Mouse (Mus musculus) liver, adult 2 months (tissue): ENCODE results near the gene Rcbtb2. TPM values are rescaled to one million over a fixed set of nuclear protein-coding genes. Genes with fewer than 3 reads are reported as not detected.

Experiments used
- DNase-seq: peaks from one replicate; pipeline ENCODE4 v3.0.0-alpha.2; 2011; ENCODE audit warnings: low read depth, low spot score; ENCODE audit errors: extremely low read depth
- H3K27ac ChIP-seq: fragments of 200-500 bp; replicated peaks from 2 replicates; pipeline ENCODE4 v1.5.1; 2012; ENCODE audit warnings: low read depth, mild to moderate bottlenecking, control low read depth, inconsistent platforms, low read length; ENCODE audit not compliant: insufficient read depth
- H3K27me3 ChIP-seq: fragments of 200-500 bp; 2 replicates; pipeline ENCODE4 v1.6.1; 2012; ENCODE audit warnings: mild to moderate bottlenecking, moderate library complexity, low read length, inconsistent platforms; ENCODE audit not compliant: control insufficient read depth, insufficient read depth
- H3K36me3 ChIP-seq: fragments of 200-500 bp; 2 replicates; pipeline ENCODE4 v1.6.1; 2012; ENCODE audit warnings: low read length, inconsistent platforms; ENCODE audit not compliant: control insufficient read depth, insufficient read depth
- H3K4me1 ChIP-seq: fragments of 200-500 bp; 2 replicates; pipeline ENCODE4 v1.6.1; 2011; ENCODE audit warnings: low read length; ENCODE audit not compliant: control insufficient read depth, insufficient read depth
- H3K4me3 ChIP-seq: fragments of 200-500 bp; 2 replicates; pipeline ENCODE4 v1.5.1; 2011; ENCODE audit warnings: low read depth, mild to moderate bottlenecking, control low read depth, low read length, moderate library complexity; ENCODE audit not compliant: insufficient read depth
- H3K79me2 ChIP-seq: fragments of 200-500 bp; 2 replicates; pipeline ENCODE4 v1.6.1; 2012; ENCODE audit warnings: inconsistent platforms, mild to moderate bottlenecking, low read length, moderate library complexity; ENCODE audit not compliant: control insufficient read depth, insufficient read depth
- H3K9ac ChIP-seq: fragments of 200-500 bp; 2 replicates; pipeline ENCODE4 v1.6.1; 2012; ENCODE audit warnings: low read depth, mild to moderate bottlenecking, control low read depth, inconsistent platforms, low read length
- CTCF ChIP-seq: fragments of 200-500 bp; IDR thresholded peaks from 2 replicates; pipeline ENCODE4 v1.5.1; 2011; ENCODE audit warnings: low read depth, low read length, control low read depth
- POLR2A ChIP-seq: fragments of 200-500 bp; IDR thresholded peaks from 2 replicates; pipeline ENCODE4 v1.6.1; 2011; ENCODE audit warnings: low read length, control low read depth; ENCODE audit not compliant: insufficient read depth; ENCODE audit errors: extremely low read depth
- WGBS: fragments of 180-500 bp; shearing (Covaris S2); methylation state at CpG from one replicate; pipeline ENCODE4 v1.1.7; 2018; 5-methylcytosine and 5-hydroxymethylcytosine counted together
- polyA plus RNA-seq: library from polyadenylated mRNA; depleted of rRNA; stranded (reverse); fragments of >200 nt; gene quantifications from 2 replicates; pipeline ENCODE4 v1.2.3, GENCODE M21; 2012
- total RNA-seq: library from RNA; depleted of rRNA; stranded (reverse); fragments of >200 nt; gene quantifications from 2 replicates; pipeline ENCODE4 v1.2.3, GENCODE M21; 2014

The Rcbtb2 gene
- total and polyA plus RNA-seq, 2 experiments: 26.0 to 32.6 TPM

DNA sequence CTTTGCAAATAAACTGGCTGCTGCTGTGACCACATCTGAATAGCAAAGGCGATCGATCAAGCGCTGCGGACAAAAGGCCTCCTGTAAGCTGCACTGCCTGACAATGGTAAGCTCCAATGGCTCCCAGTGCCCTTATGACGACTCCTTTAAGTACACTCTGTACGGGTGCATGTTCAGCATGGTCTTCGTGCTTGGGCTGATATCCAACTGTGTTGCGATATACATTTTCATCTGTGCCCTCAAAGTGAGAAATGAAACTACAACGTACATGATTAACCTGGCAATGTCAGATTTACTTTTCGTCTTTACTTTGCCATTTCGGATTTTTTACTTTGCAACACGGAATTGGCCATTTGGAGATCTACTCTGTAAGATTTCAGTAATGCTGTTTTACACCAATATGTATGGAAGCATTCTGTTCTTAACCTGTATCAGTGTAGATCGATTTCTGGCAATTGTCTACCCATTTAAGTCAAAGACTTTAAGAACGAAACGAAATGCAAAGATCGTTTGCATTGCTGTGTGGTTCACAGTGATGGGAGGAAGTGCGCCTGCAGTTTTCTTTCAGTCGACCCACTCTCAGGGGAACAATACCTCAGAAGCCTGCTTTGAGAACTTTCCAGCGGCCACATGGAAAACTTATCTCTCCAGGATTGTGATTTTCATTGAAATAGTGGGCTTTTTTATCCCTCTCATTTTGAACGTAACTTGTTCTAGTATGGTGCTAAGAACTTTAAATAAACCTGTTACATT, 115.8 kb downstream of the Rcbtb2 start:
- Histone ChIP-seq H3K27ac (peak overlapping the region; percentile 88), H3K27me3 (no peaks in the 10 kb centered on the region), H3K79me2 (no peaks in the 10 kb centered on the region), H3K36me3 (peaks cover 3% of the 10 kb centered on the region; the same call in 1 of the 2 replicates), H3K9ac (peak overlapping the region; percentile 84), H3K4me3 (peak overlapping the region; percentile 70), H3K4me1 (no peaks in the 10 kb centered on the region; the same call in 1 of the 2 replicates)
- TF ChIP-seq POLR2A (no peak), CTCF (no peak)
- peak; percentile 88 for DNase-seq
- WGBS: under 1% methylated on average over 20 of the region's 20 CpGs

- WGBS: under 1% methylated on average over 6 of the region's 6 CpGs
- H3K27ac ChIP-seq: peak overlapping the region; percentile 88
- peaks cover 3% of the 10 kb centered on the region; the same call in 1 of the 2 replicates for H3K36me3 ChIP-seq
- no peaks in the 10 kb centered on the region for H3K79me2 ChIP-seq
- H3K27me3 ChIP-seq: no peaks in the 10 kb centered on the region
- peak; percentile 76 for DNase-seq
- peak overlapping the region; percentile 55 for H3K9ac ChIP-seq
- peaks cover 2% of the 10 kb centered on the region for H3K4me1 ChIP-seq
- TF ChIP-seq CTCF (no peak), POLR2A (no peak)
- H3K4me3 ChIP-seq: peak overlapping the region; percentile 70
Observed at GRCm38 (mm10) chr14:73239291-73239690, 116.5 kb downstream of the Rcbtb2 start.

- Histone ChIP-seq H3K9ac (no peak overlapping the region), H3K4me1 (peaks cover 2% of the 10 kb centered on the region), H3K79me2 (no peaks in the 10 kb centered on the region), H3K4me3 (peak overlapping the region; percentile 70; the same call in 1 of the 2 replicates), H3K27ac (no peak overlapping the region), H3K36me3 (peaks cover 3% of the 10 kb centered on the region; the same call in 1 of the 2 replicates), H3K27me3 (no peaks in the 10 kb centered on the region)
- peak; percentile 33 for DNase-seq
- WGBS: 10% methylated on average over 3 of the region's 3 CpGs
- no peak for TF ChIP-seq POLR2A
- no peak for TF ChIP-seq CTCF
Observed at GRCm38 (mm10) chr14:73239857-73240256, 117.0 kb downstream of the Rcbtb2 start.

- DNase-seq: no peak
- Histone ChIP-seq H3K27me3 (no peaks in the 10 kb centered on the region), H3K4me1 (peaks cover 2% of the 10 kb centered on the region), H3K79me2 (no peaks in the 10 kb centered on the region), H3K36me3 (peaks cover 3% of the 10 kb centered on the region; the same call in 1 of the 2 replicates), H3K4me3 (no peak overlapping the region), H3K27ac (no peak overlapping the region; the same call in 1 of the 2 replicates), H3K9ac (no peak overlapping the region)
- 71% methylated on average over 2 of the region's 2 CpGs for WGBS
- no peak for TF ChIP-seq POLR2A
Observed at GRCm38 (mm10) chr14:73244061-73244597, 121.3 kb downstream of the Rcbtb2 start.

DNA sequence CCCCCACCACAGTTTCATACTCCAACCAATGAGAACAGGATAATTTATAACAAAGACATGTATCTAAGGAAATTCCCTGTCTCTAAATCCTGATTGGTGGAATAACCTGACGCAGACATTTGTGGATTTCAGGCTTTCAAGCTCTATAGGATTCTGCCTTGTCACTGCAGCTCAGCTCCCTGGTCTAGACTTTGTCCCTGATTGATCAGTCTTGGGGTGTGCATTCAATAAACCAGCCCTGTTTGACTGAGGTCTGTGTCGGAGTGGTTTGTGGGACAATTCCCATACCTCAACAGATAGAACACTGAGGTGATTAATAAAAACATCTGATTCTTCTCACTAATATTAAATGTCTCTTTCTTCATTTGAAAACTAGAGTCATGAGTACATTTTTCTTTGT, 127.2 kb downstream of the Rcbtb2 start:
- Histone ChIP-seq H3K79me2 (no peaks in the 10 kb centered on the region), H3K9ac (no peak overlapping the region), H3K36me3 (no peaks in the 10 kb centered on the region), H3K4me3 (no peak overlapping the region), H3K27ac (0 out of 2 replicates have a peak overlapping the region, but pooled peaks have one; percentile 10), H3K27me3 (no peaks in the 10 kb centered on the region), H3K4me1 (peaks cover 17% of the 10 kb centered on the region)
- DNase-seq: peak; percentile 67
- 31% methylated on average over 2 of the region's 2 CpGs for WGBS
- TF ChIP-seq POLR2A: no peak
- TF ChIP-seq CTCF: no peak

DNA sequence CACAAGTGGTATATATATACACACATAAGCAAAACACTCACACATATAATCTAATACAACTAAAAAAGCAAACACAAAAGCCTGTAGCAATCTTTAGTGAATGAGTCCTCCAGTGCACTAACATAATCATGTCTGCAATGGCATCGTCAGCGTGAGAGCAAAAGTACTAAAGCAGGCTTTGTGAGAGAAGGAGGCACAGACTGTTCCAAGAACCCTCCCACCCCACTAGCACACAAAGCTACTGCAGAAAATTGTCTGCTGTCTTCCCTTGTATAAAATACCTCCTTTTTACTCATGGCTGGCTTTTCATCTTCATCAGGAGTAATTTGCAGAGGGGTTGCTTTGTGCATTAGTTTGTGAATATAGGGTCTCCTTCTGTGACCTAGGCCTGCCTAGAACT, 129.4 kb downstream of the Rcbtb2 start:
- Histone ChIP-seq H3K79me2 (no peaks in the 10 kb centered on the region; the same call in 1 of the 2 replicates), H3K4me3 (no peak overlapping the region), H3K9ac (no peak overlapping the region), H3K27me3 (no peaks in the 10 kb centered on the region), H3K4me1 (peaks cover 20% of the 10 kb centered on the region), H3K36me3 (no peaks in the 10 kb centered on the region), H3K27ac (peak overlapping the region; percentile 69)
- no peak for DNase-seq
- WGBS: 84% methylated on average over 2 of the region's 2 CpGs
- TF ChIP-seq CTCF (no peak), POLR2A (no peak)
